Mouse (Mus musculus): ENCODE data around the gene Clcf1. TPM values are rescaled to one million over a fixed set of nuclear protein-coding genes. Genes with fewer than 3 reads are reported as not detected.

The Clcf1 gene
- total RNA-seq, 2 experiments from 2014 or later: 2.1 to 2.7 TPM

DNA sequence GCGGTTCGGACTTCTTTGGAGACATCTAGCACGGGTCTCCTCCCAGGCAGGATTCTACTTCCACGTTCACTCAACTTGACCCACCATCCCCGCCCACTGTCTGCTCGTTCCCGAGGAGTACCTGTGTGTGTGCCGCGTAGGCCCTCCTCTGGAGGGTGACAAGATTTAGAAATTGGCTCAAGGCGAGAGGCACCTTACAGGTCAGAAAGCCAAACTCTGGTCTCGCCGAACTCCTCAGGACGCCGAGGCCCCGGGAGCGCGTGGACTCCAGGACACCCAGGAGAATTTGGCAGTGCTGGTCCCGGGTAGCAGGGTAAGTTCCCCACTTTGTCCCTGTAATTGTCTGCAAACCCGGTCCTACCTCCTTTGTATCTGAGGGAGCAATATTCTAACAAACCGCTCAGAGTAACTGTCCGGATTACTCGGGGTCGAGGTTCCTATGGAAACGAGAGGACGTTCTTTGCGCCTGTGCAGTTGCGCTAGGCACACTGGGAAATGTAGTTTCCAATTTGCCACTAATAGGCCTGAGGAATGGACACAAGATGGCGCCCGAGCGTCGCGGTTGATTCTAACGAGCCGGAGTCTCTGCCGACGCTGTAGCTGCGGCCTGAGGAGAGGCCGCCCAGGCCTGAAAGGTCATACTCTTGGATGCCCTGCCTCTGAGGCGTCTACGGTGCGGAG is 43.3 kb downstream of the Clcf1 start:
- peak; percentile 95 for DNase-seq

GRCm38 (mm10) chr19:4257897-4258252 is 43.8 kb downstream of the Clcf1 start:
- DNase-seq: no peak

- DNase-seq: no peak
These were observed 47.1 kb downstream of the Clcf1 start for GRCm38 (mm10) chr19:4261038-4261698.

GRCm38 (mm10) chr19:4262756-4263155 is 48.7 kb downstream of the Clcf1 start:
- no peak for DNase-seq

GRCm38 (mm10) chr19:4263702-4264101 is 49.7 kb downstream of the Clcf1 start:
- DNase-seq: no peak

GRCm38 (mm10) chr19:4264171-4264780 is 50.2 kb downstream of the Clcf1 start:
- no peak for DNase-seq

DNA sequence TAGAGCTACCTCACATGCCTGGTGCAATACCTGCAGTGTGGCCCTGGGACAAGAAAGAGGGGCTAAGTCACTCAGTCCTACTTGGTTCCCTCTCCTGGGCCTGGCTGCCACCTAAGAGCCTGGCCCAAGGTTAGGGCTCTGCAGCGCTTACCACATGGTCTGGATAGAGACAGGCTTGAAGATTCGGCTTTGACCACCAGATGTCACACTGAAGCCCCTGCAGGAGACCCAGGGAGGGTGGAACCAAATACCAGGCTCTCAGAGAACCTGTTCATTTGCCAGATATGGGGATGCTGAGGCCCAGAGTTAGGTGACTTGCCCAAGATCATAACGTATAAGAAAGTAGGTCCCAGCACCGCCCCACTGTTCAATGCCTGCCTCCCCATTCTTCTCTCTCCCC is 51.9 kb downstream of the Clcf1 start:
- DNase-seq: no peak

GRCm38 (mm10) chr19:4268566-4269361 is 54.7 kb downstream of the Clcf1 start, which contains the start of gene Ssh3:
TSS of gene Ssh3 (minus strand) at chr19:4269180.
- peak; percentile 65 for DNase-seq

DNA sequence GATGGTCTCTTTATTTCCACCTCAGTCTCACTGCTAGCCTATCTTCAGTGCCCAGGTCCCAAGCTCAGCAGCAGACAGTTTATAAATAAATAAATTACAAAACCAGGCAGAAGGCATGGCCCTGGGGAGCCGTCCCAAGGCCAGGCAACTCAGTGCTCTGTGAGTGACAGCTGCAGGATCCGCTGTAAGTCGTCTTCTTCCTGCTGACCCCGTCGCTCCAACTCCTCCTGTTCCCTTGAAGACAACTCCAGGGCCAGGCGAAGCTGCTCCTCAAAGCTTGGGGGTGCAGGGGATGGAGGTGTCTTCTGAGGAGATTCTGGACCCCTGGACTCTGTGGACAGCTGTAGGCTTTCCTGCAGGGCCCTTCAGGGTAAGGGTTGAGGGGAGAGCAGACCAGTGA is 56.1 kb downstream of the Clcf1 start:
- DNase-seq: no peak

- DNase-seq: no peak
These were observed 56.9 kb downstream of the Clcf1 start for GRCm38 (mm10) chr19:4270972-4271371.

Small RNA genes lying within 50 kb of the gene (microRNA-seq; reads per million reads assigned to microRNA genes)
- gene Gm26115 (0 reads per million in 2 experiments), gene Mir6985 (0.20 to 0.35 reads per million in 2 experiments)

Other genes starting within 250 kb of the Clcf1 start
- under 1 TPM; 0.12 to 0.32 TPM for gene Aldh3b2, start 241.9 kb upstream of the Clcf1 start, total RNA-seq (2021)
- gene Acy3, start 227.7 kb upstream of the Clcf1 start, total RNA-seq (2021): 10 to 100 TPM; 10.6 to 12.0 TPM
- not detected for gene Tbx10, start 221.5 kb upstream of the Clcf1 start, total RNA-seq (2021)
- gene Nudt8, start 213.7 kb upstream of the Clcf1 start, total RNA-seq (2021): 10 to 100 TPM; 56.6 to 63.2 TPM
- 1 to 10 TPM; 1.4 to 2.4 TPM for gene Gm49405, start 213.6 kb upstream of the Clcf1 start, total RNA-seq (2021)
- 100 to 1,000 TPM; 106 to 120 TPM for gene Doc2g, start 210.9 kb upstream of the Clcf1 start, total RNA-seq (2021)
- gene Ndufv1, start 201.4 kb upstream of the Clcf1 start, total RNA-seq (2021): 100 to 1,000 TPM; 774 to 835 TPM
- 100 to 1,000 TPM; 219 to 261 TPM for gene Gstp1, start 176.3 kb upstream of the Clcf1 start, total RNA-seq (2021)
- gene Gstp2, start 168.2 kb upstream of the Clcf1 start, total RNA-seq (2021): 10 to 100 TPM; 69.7 to 73.5 TPM
- not detected for gene Gstp3, start 154.7 kb upstream of the Clcf1 start, total RNA-seq (2021)
- not detected for gene Cabp2, start 132.7 kb upstream of the Clcf1 start, total RNA-seq (2021)
- 10 to 100 TPM; 22.4 to 23.6 TPM for gene Cdk2ap2, start 117.1 kb upstream of the Clcf1 start, total RNA-seq (2021)
- 10 to 100 TPM; 41.8 to 42.9 TPM for gene Pitpnm1, start 114.2 kb upstream of the Clcf1 start, total RNA-seq (2021)
- gene Aip, start 88.4 kb upstream of the Clcf1 start, total RNA-seq (2021): 10 to 100 TPM; 54.6 to 55.7 TPM
- gene Gpr152, start 74.5 kb upstream of the Clcf1 start, total RNA-seq (2021): under 1 TPM in 1 of 2 experiments, not detected in 1; 0.07 TPM
- under 1 TPM in 1 of 2 experiments, not detected in 1; 0.18 TPM for gene Cabp4, start 70.2 kb upstream of the Clcf1 start, total RNA-seq (2021)
- gene Coro1b, start 65.6 kb upstream of the Clcf1 start, total RNA-seq (2021): 10 to 100 TPM; 74.6 to 74.8 TPM
- gene Ptprcap, start 60.6 kb upstream of the Clcf1 start, total RNA-seq (2021): 1 to 10 TPM; 2.0 to 2.2 TPM
- 10 to 100 TPM; 26.0 to 26.3 TPM for gene Rps6kb2, start 50.9 kb upstream of the Clcf1 start, total RNA-seq (2021)
- gene Carns1, start 38.8 kb upstream of the Clcf1 start, total RNA-seq (2021): 10 to 100 TPM; 46.7 to 49.0 TPM
- gene Tbc1d10c, start 23.0 kb upstream of the Clcf1 start, total RNA-seq (2021): 1 to 10 TPM; 2.0 to 2.1 TPM
- 100 to 1,000 TPM; 481 to 484 TPM for gene Ppp1ca, start 22.2 kb upstream of the Clcf1 start, total RNA-seq (2021)
- gene Rad9a, start 12.6 kb upstream of the Clcf1 start, total RNA-seq (2021): 1 to 10 TPM; 8.3 to 8.4 TPM
- gene AC109138.7, start 119 bp downstream of the Clcf1 start, total RNA-seq (2021): not detected
- 10 to 100 TPM; 11.0 to 11.2 TPM for gene Pold4, start 17.7 kb downstream of the Clcf1 start, total RNA-seq (2021)
- gene Ssh3, start 54.9 kb downstream of the Clcf1 start, total RNA-seq (2021): 1 to 10 TPM; 8.4 to 9.0 TPM
- gene Ankrd13d, start 68.9 kb downstream of the Clcf1 start, total RNA-seq (2021): 1 to 10 TPM; 1.1 to 1.3 TPM
- 10 to 100 TPM; 46.2 to 54.0 TPM for gene Grk2, start 92.0 kb downstream of the Clcf1 start, total RNA-seq (2021)
- gene Kdm2a, start 184.0 kb downstream of the Clcf1 start, total RNA-seq (2021): 10 to 100 TPM; 57.1 to 59.1 TPM
- gene Rhod, start 225.2 kb downstream of the Clcf1 start, total RNA-seq (2021): 10 to 100 TPM; 11.4 to 12.1 TPM